Mouse (Mus musculus): ENCODE results near the gene Olfr1044. TPM values are rescaled to one million over a fixed set of nuclear protein-coding genes. Genes with fewer than 3 reads are reported as not detected.

Olfr1044 gene
- total RNA-seq (2023), result not detected

DNA sequence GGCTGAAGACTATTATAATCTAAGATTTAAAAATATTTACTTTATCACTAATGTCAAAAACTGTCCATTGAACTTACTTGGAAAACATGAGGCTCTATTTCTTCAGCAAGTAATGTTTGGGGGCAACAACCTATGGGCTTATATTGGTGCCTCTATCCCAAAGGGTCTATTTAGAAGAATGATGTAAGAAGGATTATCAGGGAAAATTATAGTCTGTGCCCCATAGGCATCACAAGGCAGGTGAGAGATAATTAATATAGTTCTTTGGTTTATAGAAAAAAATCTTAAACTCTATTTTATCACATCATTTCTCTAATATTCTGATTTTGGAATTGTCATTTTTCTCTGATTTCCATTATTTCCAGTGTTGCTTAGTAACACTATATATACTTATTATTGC is at the start of gene Olfr1044:
Gene Olfr1044, minus strand, starts transcription at position 101 of the 400 bp plus-strand sequence.

DNA sequence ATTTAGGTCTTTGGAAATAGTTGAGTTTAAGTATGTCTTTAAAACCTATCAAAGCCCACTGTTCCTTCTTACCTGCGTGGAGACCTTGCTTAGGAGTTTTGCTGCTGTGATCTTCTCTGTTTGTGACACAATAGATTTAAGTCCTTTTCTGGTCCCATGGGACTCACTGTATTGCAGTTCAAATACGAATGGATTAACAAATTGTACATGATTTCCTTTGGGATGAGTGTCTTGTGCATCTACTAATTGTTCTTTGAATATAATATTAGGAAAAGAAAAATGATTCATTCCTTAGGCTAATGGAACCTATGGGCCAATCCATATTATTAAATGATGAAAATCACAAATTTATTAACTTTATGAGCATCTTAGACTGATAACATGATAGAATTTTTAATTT is 41.6 kb upstream of the Olfr1044 start, which contains the start of gene Olfr1046:
Gene Olfr1046, minus strand, starts transcription at position 101 of the 400 bp plus-strand sequence.

DNA sequence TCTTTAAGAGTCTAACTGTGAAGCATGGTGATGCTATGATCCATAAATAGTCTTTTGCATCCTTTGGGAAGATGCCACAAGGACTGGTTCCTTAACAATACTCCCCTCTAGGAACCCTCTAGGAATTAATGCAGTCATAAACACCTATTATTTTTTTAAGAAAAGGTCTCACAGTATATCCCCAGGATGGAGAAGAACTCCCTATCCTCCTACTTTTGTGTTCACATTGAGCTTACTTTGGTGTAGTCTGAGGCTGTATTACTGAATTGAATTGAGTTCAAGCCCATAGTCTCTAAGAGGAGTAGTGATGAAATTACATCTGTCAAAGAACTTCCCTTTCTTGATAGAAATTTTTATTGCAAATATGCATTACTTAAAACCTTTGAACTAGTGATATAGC is 25.3 kb upstream of the Olfr1044 start, which contains the start of gene Olfr1045:
Gene Olfr1045, minus strand, starts transcription at position 101 of the 400 bp plus-strand sequence.

DNA sequence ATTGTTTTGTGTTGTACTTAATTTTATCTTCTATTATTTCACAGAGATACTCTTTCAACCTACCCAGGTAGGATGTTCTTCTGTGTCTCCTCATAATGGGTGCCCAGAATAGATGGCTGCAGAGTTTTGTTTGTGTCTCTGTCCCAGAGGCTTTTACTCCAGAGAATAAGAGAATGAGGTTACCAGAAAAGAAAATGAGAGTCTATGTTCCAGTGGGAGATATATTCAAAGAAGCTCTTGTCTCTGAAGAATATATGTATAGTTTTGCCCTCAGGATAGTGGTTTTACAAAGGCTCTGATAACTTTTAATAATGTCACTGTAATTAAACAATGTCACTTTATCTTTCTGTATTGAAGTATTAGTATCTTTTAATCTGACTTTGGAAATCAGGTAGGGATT is 8.0 kb upstream of the Olfr1044 start, which contains the start of gene Olfr52:
Gene Olfr52, minus strand, starts transcription at position 101 of the 400 bp plus-strand sequence.

DNA sequence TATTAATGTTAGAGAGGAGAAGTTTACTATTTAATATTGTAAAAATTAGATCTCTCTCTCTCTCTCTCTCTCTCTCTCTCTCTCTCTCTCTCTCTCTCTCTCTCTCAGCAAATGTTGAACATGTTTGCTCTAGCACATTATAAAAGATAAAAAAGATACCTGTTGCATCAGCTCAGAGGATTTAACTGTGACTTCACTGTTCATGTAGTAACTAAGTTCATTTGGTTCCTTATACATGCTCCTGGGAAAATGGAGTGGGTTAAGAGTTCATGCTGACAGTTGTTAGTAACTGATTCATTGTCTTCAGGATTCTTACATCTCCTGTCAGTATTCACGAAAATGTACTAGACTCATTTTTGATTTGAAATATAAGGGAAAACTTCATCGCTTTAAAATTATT is 10.2 kb downstream of the Olfr1044 start, which contains the start of gene Olfr1043:
Gene Olfr1043, minus strand, starts transcription at position 101 of the 400 bp plus-strand sequence.

DNA sequence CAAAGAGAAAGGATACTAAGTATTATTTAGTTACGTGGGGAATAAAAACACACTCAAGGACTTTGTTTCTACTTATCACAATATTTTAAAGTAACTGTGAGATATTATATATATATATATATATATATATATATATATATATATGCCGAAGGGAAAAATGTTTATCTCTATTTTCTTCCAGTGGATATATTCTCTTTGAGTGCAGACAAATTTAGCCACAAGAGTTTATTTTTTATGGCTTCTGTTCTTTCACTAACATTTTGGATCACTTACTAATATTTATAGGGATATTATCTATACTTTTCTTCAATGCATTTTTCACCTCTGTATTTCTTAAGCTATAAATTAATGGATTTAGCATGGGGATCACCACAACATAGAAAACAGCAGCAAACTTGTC is 15.9 kb downstream of the Olfr1044 start, which contains the start of gene Olfr1042:
Gene Olfr1042, minus strand, starts transcription at position 101 of the 400 bp plus-strand sequence.

DNA sequence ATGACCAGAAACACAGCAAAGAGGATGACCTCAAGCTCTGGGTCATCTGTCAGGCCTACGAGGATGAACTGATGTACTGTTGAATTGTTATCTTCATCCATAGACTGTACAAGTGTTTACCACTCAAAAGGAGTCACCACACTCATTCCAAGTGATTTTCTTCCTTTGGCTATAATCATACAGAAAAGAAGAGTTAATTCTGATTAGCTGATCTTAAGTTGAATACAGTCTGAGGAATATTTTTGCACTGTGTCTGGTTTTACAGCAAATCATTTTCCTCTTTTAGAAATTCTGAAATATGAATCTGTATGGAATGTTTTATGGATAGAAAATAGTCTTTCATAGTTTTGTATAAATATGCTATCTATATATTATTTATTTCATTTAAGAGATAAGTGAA is 31.0 kb downstream of the Olfr1044 start, which contains the start of gene Olfr1040:
Gene Olfr1040, minus strand, starts transcription at position 101 of the 400 bp plus-strand sequence.

DNA sequence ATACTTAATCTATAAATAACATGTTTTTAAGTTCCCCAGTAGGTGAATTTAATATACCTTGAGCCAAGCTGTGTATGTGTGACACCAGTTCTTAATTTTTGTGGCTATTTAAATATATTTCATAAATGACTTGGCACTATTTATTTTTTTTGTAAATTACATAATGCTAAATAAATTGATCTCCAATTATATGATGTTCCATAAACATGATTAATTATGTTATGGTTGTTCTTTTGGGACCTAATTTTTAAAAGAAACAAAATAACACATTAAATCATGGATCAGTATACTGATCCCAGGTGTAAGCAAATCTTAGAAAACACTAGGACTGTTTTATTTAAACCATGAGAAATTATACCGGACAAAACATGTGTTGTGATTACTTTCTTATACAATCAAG is 41.8 kb downstream of the Olfr1044 start, which contains the start of gene Olfr1039:
Gene Olfr1039, minus strand, starts transcription at position 101 of the 400 bp plus-strand sequence.

Other genes with a start within 250 kb of the Olfr1044 start
- not detected for gene Olfr1028, start 227.4 kb downstream of the Olfr1044 start, total RNA-seq (2023)
- gene Olfr1029, start 203.9 kb downstream of the Olfr1044 start, total RNA-seq (2023), result not detected
- gene Olfr1030, start 198.5 kb downstream of the Olfr1044 start, total RNA-seq (2023), result not detected
- gene Olfr1031, start 187.5 kb downstream of the Olfr1044 start, total RNA-seq (2023), result not detected
- gene Olfr1032, start 172.3 kb downstream of the Olfr1044 start, total RNA-seq (2023), result not detected
- gene Olfr1033, start 157.2 kb downstream of the Olfr1044 start, total RNA-seq (2023), result not detected
- gene Olfr1034, start 132.0 kb downstream of the Olfr1044 start, total RNA-seq (2023), result not detected
- gene Olfr1036, start 103.8 kb downstream of the Olfr1044 start, total RNA-seq (2023), result not detected
- gene Olfr1037, start 90.4 kb downstream of the Olfr1044 start, total RNA-seq (2023), result not detected
- gene Olfr1039, start 41.9 kb downstream of the Olfr1044 start, total RNA-seq (2023), result not detected
- gene Olfr1040, start 31.1 kb downstream of the Olfr1044 start, total RNA-seq (2023), result not detected
- not detected for gene Olfr1042, start 16.0 kb downstream of the Olfr1044 start, total RNA-seq (2023)
- gene Olfr1043, start 10.3 kb downstream of the Olfr1044 start, total RNA-seq (2023), result not detected
- not detected for gene Olfr52, start 7.9 kb upstream of the Olfr1044 start, total RNA-seq (2023)
- gene Olfr1045, start 25.2 kb upstream of the Olfr1044 start, total RNA-seq (2023), result not detected
- gene Olfr1046, start 41.5 kb upstream of the Olfr1044 start, total RNA-seq (2023), result not detected
- gene Olfr1047, start 53.6 kb upstream of the Olfr1044 start, total RNA-seq (2023), result not detected
- gene Olfr1048, start 62.5 kb upstream of the Olfr1044 start, total RNA-seq (2023), result not detected
- not detected for gene Olfr1049, start 80.5 kb upstream of the Olfr1044 start, total RNA-seq (2023)
- gene Olfr1051, start 101.3 kb upstream of the Olfr1044 start, total RNA-seq (2023), result not detected
- gene Olfr1052, start 114.6 kb upstream of the Olfr1044 start, total RNA-seq (2023), result not detected
- not detected for gene Olfr1053, start 137.5 kb upstream of the Olfr1044 start, total RNA-seq (2023)
- not detected for gene Olfr1054, start 157.6 kb upstream of the Olfr1044 start, total RNA-seq (2023)
- gene Olfr1055, start 172.5 kb upstream of the Olfr1044 start, total RNA-seq (2023), result not detected
- gene Olfr1056, start 184.6 kb upstream of the Olfr1044 start, total RNA-seq (2023), result not detected
- not detected for gene Olfr1057, start 200.6 kb upstream of the Olfr1044 start, total RNA-seq (2023)
- gene Olfr1058, start 210.7 kb upstream of the Olfr1044 start, total RNA-seq (2023), result not detected
- gene Olfr1061, start 236.2 kb upstream of the Olfr1044 start, total RNA-seq (2023), result not detected
- gene Olfr1062, start 248.9 kb upstream of the Olfr1044 start, total RNA-seq (2023), result not detected